7 mouse cellular contexts compared by ENCODE assay signal in genomic region chr17:4865621-4866020, GRCm38 (mm10).
DNase-seq lines count a peak whose midpoint lies in the region; ATAC-seq and TF ChIP-seq lines count a peak whose summit lies in the region.

No protein-coding gene starts in this region.

- no peak overlapping the region for H3K27ac ChIP-seq in intestine, postnatal 0 days (ENCODE audit: low read depth, low read length)
- H3K27ac ChIP-seq in midbrain, embryonic 10.5 days (replicated peaks): peak overlapping the region; percentile 49; the same call in 1 of the 2 replicates
- no peak overlapping the region for H3K27ac ChIP-seq in liver, postnatal 0 days (ENCODE audit: low read depth)

- 49% methylated on average over 10 of the region's 10 CpGs for WGBS in intestine, postnatal 0 days
- WGBS in midbrain, embryonic 10.5 days: 64% methylated on average over 10 of the region's 10 CpGs
- whole genome bisulfite sequencing in liver, postnatal 0 days (ENCODE audit: insufficient replicate concordance): 65% methylated on average over 10 of the region's 10 CpGs

- H3K27me3 ChIP-seq in intestine, postnatal 0 days (replicated peaks; ENCODE audit: control insufficient read depth, insufficient read depth, low read length): no peaks in the 10 kb centered on the region
- no peaks in the 10 kb centered on the region for H3K27me3 ChIP-seq in midbrain, embryonic 10.5 days (ENCODE audit: low read depth, poor library complexity, severe bottlenecking)
- no peaks in the 10 kb centered on the region for H3K27me3 ChIP-seq in liver, postnatal 0 days (ENCODE audit: insufficient read depth, low read length)

- H3K4me1 ChIP-seq in intestine, postnatal 0 days (replicated peaks; ENCODE audit: control insufficient read depth, insufficient read depth, low read length): no peaks in the 10 kb centered on the region
- peaks cover 18% of the 10 kb centered on the region for H3K4me1 ChIP-seq in midbrain, embryonic 10.5 days
- no peaks in the 10 kb centered on the region for H3K4me1 ChIP-seq in liver, postnatal 0 days (ENCODE audit: insufficient read depth)

- TF ChIP-seq CTCF in intestine, postnatal 0 days (IDR thresholded peaks at IDR 0.05; ENCODE audit: low read depth): no peak
- TF ChIP-seq CTCF in liver, postnatal 0 days (IDR thresholded peaks at IDR 0.05; ENCODE audit: low read depth): no peak

- ATAC-seq in intestine, postnatal 0 days: no peak
- ATAC-seq in liver, postnatal 0 days: no peak

- no peak overlapping the region for H3K9ac ChIP-seq in intestine, postnatal 0 days (ENCODE audit: low read depth, low read length)
- H3K9ac ChIP-seq in liver, postnatal 0 days (replicated peaks): no peak overlapping the region

- peak overlapping the region; percentile 40 for H3K4me2 ChIP-seq in intestine, postnatal 0 days (replicated peaks; ENCODE audit: low read depth)
- H3K4me2 ChIP-seq in liver, postnatal 0 days (ENCODE audit: low read depth, low read length): no peak overlapping the region

- H3K9me3 ChIP-seq in intestine, postnatal 0 days (ENCODE audit: control insufficient read depth): no peaks in the 10 kb centered on the region
- H3K9me3 ChIP-seq in midbrain, embryonic 10.5 days (replicated peaks): no peaks in the 10 kb centered on the region
- no peaks in the 10 kb centered on the region for H3K9me3 ChIP-seq in liver, postnatal 0 days (ENCODE audit: low read length)

- no peak for TF ChIP-seq EP300 in liver, postnatal 0 days (IDR thresholded peaks at IDR 0.05; ENCODE audit: low read depth)

- no peaks in the 10 kb centered on the region for H3K36me3 ChIP-seq in intestine, postnatal 0 days (ENCODE audit: control insufficient read depth, insufficient read depth)
- H3K36me3 ChIP-seq in midbrain, embryonic 10.5 days: no peaks in the 10 kb centered on the region
- no peaks in the 10 kb centered on the region for H3K36me3 ChIP-seq in liver, postnatal 0 days (replicated peaks; ENCODE audit: insufficient read depth, low read length)

- H3K4me3 ChIP-seq in intestine, postnatal 0 days (ENCODE audit: low read depth, low read length): no peak overlapping the region
- H3K4me3 ChIP-seq in midbrain, embryonic 10.5 days: no peak overlapping the region
- H3K4me3 ChIP-seq in liver, postnatal 0 days (ENCODE audit: low read depth, low read length): no peak overlapping the region

- DNase-seq in layer of hippocampus, adult 18-20 months (ENCODE audit: low spot score in 2 of 2): peak; percentile 30 to 51
- DNase-seq in layer of hippocampus, adult 9-11 months: no peak
- DNase-seq in fat pad, adult 2 months (ENCODE audit: extremely low read depth, low read depth, low spot score): peak; percentile 75
- DNase-seq in midbrain, embryonic 10.5 days (ENCODE audit: low spot score): no peak
- DNase-seq in thymus, adult 18-20 months: no peak
- no peak for DNase-seq in liver, postnatal 0 days

Comparison
In these comparisons a context has a peak if more than half of its experiments do, and no peak if none do; other contexts are left out.
1. DNase-seq: peak in layer of hippocampus, adult 18-20 months (2 of 2) and fat pad, adult 2 months (single experiment); none in layer of hippocampus, adult 9-11 months (single experiment), midbrain, embryonic 10.5 days (single experiment), thymus, adult 18-20 months (0 of 2) and liver, postnatal 0 days (single experiment).